Mouse (Mus musculus) spleen, adult 2 months (tissue): ENCODE results near the gene H2-T23.
"Not testable (repeated sequence)": the region's sequence is repeated elsewhere in the genome, so short reads cannot be mapped to it uniquely, and the experiment has no call there.

Experiments used
- CTCF ChIP-seq: fragments of 200-500 bp; IDR thresholded peaks from 2 replicates; pipeline ENCODE4 v1.5.1; 2011; ENCODE audit warnings: mild to moderate bottlenecking, inconsistent platforms; ENCODE audit not compliant: insufficient read depth, insufficient read length, insufficient replicate concordance; ENCODE audit errors: extremely low read depth
- POLR2A ChIP-seq: fragments of 200-500 bp; IDR thresholded peaks from 2 replicates; pipeline ENCODE4 v1.6.1; 2011; ENCODE audit warnings: low read depth, low read length, inconsistent platforms

GRCm38 (mm10) chr17:36081901-36082300 lies 49.2 kb upstream of the H2-T23 start:
- not testable (repeated sequence) for TF ChIP-seq CTCF, POLR2A
